Mouse (Mus musculus) embryonic facial prominence, embryonic 11.5 days (tissue): ENCODE measurements around the gene Olfr15. TPM values are rescaled to one million over a fixed set of nuclear protein-coding genes. Genes with fewer than 3 reads are reported as not detected.
"Not testable (repeated sequence)": the region's sequence is repeated elsewhere in the genome, so short reads cannot be mapped to it uniquely, and the experiment has no call there.

Source experiments
- ATAC-seq: fragments of 200-750 bp; cut with Nextera tagmentation; replicated peaks from 2 replicates; pipeline ENCODE4 v1.8.0; 2017; ENCODE audit warnings: low read depth; ENCODE audit not compliant: insufficient number of reproducible peaks, low FRiP score, low TSS enrichment
- DNase-seq: peaks from one replicate; pipeline ENCODE4 v3.0.0-alpha.2; 2015; ENCODE audit warnings: low spot score
- H3K27ac ChIP-seq: fragments of 300-500 bp; sonication (generic); replicated peaks from 2 replicates; pipeline ENCODE4 v1.5.1; 2014; ENCODE audit warnings: mild to moderate bottlenecking, low read depth, low read length, control low read depth
- H3K27me3 ChIP-seq: fragments of 300-500 bp; sonication (generic); 2 replicates; pipeline ENCODE4 v1.6.1; 2014; ENCODE audit warnings: mild to moderate bottlenecking, low read length, moderate library complexity, mixed read lengths; ENCODE audit not compliant: control insufficient read depth, insufficient read depth
- H3K36me3 ChIP-seq: fragments of 300-500 bp; sonication (generic); replicated peaks from 2 replicates; pipeline ENCODE4 v1.6.1; 2014; ENCODE audit warnings: low read depth, mild to moderate bottlenecking, low read length, moderate library complexity, mixed read lengths; ENCODE audit not compliant: control insufficient read depth, insufficient read depth
- H3K4me1 ChIP-seq: fragments of 300-500 bp; sonication (generic); 2 replicates; pipeline ENCODE4 v1.6.1; 2014; ENCODE audit warnings: low read length, mixed read lengths; ENCODE audit not compliant: control insufficient read depth, insufficient read depth
- H3K4me2 ChIP-seq: fragments of 300-500 bp; sonication (generic); 2 replicates; pipeline ENCODE4 v1.6.1; 2014; ENCODE audit warnings: low read depth, mild to moderate bottlenecking, control low read depth, low read length, moderate library complexity
- H3K4me3 ChIP-seq: fragments of 300-500 bp; sonication (generic); 2 replicates; pipeline ENCODE4 v1.5.1; 2014; ENCODE audit warnings: low read depth, low read length, control low read depth
- H3K9ac ChIP-seq: fragments of 300-500 bp; sonication (generic); replicated peaks from 2 replicates; pipeline ENCODE4 v1.6.1; 2014; ENCODE audit warnings: mild to moderate bottlenecking, control low read depth, low read length
- H3K9me3 ChIP-seq: fragments of 300-500 bp; sonication (generic); replicated peaks from 2 replicates; pipeline ENCODE4 v1.6.1; 2016; ENCODE audit warnings: mild to moderate bottlenecking, low read length, inconsistent platforms, mixed read lengths; ENCODE audit not compliant: control insufficient read depth
- WGBS: fragments of 180-500 bp; shearing (Covaris S2); extraction: QIAGEN DNeasy Blood & Tissue Kit; methylation state at CpG from one replicate; pipeline ENCODE4 v1.1.7; 2014; 5-methylcytosine and 5-hydroxymethylcytosine counted together
- polyA plus RNA-seq: library from polyadenylated mRNA; unstranded; fragments of >200 nt; fragmentation: Nextera tagmentation; extraction: Ambion mirVana; gene quantifications from 2 replicates; pipeline ENCODE4 v1.2.1, GENCODE M21; 2014

Olfr15 gene
- polyA plus RNA-seq, 1 experiment from 2014 or later, result 0.11 TPM

DNA sequence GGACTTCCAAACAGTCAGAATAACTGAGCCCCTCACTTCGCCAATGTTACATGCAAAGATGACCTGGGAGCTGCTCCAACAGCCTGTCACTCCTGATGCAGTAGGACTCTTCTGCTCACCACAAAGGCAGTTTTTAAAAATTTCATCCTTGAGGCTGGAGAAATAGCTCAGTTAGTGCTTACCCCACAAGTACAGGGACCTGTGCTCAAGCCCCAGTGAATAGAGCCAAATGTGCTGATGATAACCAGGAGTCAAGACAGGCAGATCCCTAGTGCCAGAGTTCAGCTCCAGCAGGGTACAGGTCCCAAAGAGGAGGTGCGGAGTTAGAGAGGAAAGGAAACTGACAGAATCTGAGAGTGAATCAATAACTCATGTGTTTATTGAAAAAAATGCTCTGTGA lies 4.8 kb downstream of the Olfr15 start:
- no peak for DNase-seq
- WGBS, result 83% methylated on average over 2 of the region's 2 CpGs
- H3K9me3 ChIP-seq, result no peaks in the 10 kb centered on the region
- no peak overlapping the region for H3K4me2 ChIP-seq
- H3K4me3 ChIP-seq, result no peak overlapping the region
- no peaks in the 10 kb centered on the region for H3K4me1 ChIP-seq
- H3K27ac ChIP-seq, result no peak overlapping the region
- H3K27me3 ChIP-seq, result no peaks in the 10 kb centered on the region
- no peak overlapping the region for H3K9ac ChIP-seq
- no peak for ATAC-seq
- no peaks in the 10 kb centered on the region for H3K36me3 ChIP-seq

DNA sequence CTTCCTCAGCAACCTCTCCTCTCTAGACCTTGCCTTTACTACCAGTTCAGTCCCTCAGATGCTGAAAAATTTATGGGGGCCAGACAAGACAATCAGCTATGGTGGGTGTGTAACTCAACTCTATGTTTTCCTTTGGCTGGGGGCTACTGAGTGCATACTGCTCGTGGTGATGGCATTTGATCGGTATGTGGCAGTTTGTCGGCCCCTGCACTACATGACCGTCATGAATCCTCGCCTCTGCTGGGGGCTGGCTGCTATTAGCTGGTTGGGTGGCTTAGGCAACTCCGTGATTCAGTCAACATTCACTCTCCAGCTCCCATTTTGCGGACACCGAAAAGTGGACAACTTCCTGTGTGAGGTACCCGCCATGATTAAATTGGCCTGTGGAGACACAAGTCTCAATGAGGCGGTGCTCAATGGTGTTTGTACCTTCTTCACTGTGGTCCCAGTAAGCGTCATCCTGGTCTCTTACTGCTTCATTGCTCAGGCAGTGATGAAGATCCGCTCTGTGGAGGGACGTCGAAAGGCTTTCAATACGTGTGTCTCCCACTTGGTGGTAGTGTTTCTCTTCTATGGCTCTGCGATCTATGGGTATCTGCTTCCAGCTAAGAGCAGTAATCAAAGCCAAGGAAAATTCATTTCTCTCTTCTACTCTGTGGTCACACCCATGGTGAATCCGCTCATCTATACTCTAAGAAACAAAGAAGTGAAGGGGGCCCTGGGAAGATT lies 8.6 kb downstream of the Olfr15 start:
- no peak overlapping the region for H3K9ac ChIP-seq
- WGBS, result 65% methylated on average over 17 of the region's 17 CpGs
- no peaks in the 10 kb centered on the region for H3K4me1 ChIP-seq
- no peak overlapping the region for H3K4me2 ChIP-seq
- DNase-seq, result peak; percentile 18
- no peaks in the 10 kb centered on the region for H3K36me3 ChIP-seq
- H3K27me3 ChIP-seq, result no peaks in the 10 kb centered on the region
- no peak overlapping the region for H3K27ac ChIP-seq
- no peak overlapping the region for H3K4me3 ChIP-seq
- no peak for ATAC-seq
- H3K9me3 ChIP-seq, result no peaks in the 10 kb centered on the region

- Histone ChIP-seq H3K9me3 (no peaks in the 10 kb centered on the region), H3K36me3 (no peaks in the 10 kb centered on the region), H3K27ac (no peak overlapping the region), H3K4me2 (no peak overlapping the region), H3K27me3 (no peaks in the 10 kb centered on the region), H3K4me1 (no peaks in the 10 kb centered on the region), H3K9ac (no peak overlapping the region), H3K4me3 (no peak overlapping the region)
- WGBS, result 31% methylated on average over 4 of the region's 4 CpGs
- DNase-seq (no peak), ATAC-seq (no peak)
These were observed 12.3 kb downstream of the Olfr15 start for GRCm38 (mm10) chr16:3842989-3843388.

DNA sequence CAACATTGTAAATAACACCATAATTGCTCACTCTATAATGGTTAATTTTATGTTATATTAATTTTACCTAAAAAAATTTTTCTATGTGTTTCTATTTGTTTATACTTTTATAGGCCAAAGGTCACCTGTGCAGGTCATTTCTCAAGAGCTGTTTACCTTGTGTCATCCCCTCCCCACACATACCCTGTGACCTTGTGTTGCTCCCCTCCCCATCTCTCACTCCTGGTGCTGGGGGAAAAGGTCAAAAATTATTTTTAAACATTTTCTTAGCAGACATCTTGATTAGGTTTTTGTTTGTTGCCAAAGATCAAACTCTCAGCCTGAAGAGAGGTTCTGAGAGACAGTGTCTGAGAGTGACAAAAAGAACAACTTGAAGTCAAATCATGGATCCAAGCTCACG lies 13.1 kb downstream of the Olfr15 start:
- ATAC-seq, result no peak
- Histone ChIP-seq H3K9ac (no peak overlapping the region), H3K27ac (no peak overlapping the region), H3K27me3 (no peaks in the 10 kb centered on the region), H3K4me1 (no peaks in the 10 kb centered on the region), H3K4me3 (no peak overlapping the region), H3K9me3 (no peaks in the 10 kb centered on the region), H3K4me2 (no peak overlapping the region), H3K36me3 (no peaks in the 10 kb centered on the region)
- WGBS, result 79% methylated on average over 1 of the region's 1 CpGs
- DNase-seq, result no peak

GRCm38 (mm10) chr16:3846711-3847518 lies 16.2 kb downstream of the Olfr15 start, which contains the start of gene Zfp174:
Gene Zfp174, plus strand, starts transcription at chr16:3847268.
- no peak within 1 kb of the TSS for H3K27ac ChIP-seq
- WGBS, result 3% methylated on average over 38 of the region's 38 CpGs
- H3K4me3 ChIP-seq, result peak within 1 kb of the TSS; percentile 64
- no peaks in the 10 kb centered on the region for H3K27me3 ChIP-seq
- H3K36me3 ChIP-seq, result no peaks in the 10 kb centered on the region
- DNase-seq, result peak; percentile 97
- H3K4me2 ChIP-seq, result peak within 1 kb of the TSS; percentile 65
- H3K9me3 ChIP-seq, result no peaks in the 10 kb centered on the region
- no peaks in the 10 kb centered on the region for H3K4me1 ChIP-seq
- peak; percentile 100 for ATAC-seq
- H3K9ac ChIP-seq, result peak within 1 kb of the TSS; percentile 72

DNA sequence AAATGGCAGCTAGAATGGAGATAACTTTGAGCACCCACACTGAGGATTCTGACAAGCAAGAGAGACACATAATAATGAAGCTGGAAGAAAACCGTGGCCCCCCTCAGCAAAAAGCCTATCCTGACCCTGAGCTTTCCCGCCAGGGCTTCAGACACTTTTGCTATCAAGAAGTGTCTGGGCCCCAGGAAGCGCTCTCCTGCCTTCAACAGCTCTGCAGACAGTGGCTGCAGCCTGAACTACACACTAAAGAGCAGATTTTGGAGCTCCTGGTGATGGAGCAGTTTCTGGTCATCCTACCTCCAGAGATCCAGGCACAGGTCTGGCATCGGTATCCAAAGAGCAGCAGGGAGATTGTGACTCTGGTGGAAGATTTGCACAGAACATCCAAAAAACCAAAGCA lies 17.2 kb downstream of the Olfr15 start:
- no peaks in the 10 kb centered on the region for H3K4me1 ChIP-seq
- H3K36me3 ChIP-seq, result no peaks in the 10 kb centered on the region
- peak overlapping the region; percentile 44 for H3K4me2 ChIP-seq
- no peak for ATAC-seq
- peak overlapping the region; percentile 64; the same call in 1 of the 2 replicates for H3K4me3 ChIP-seq
- no peak overlapping the region for H3K27ac ChIP-seq
- no peaks in the 10 kb centered on the region for H3K9me3 ChIP-seq
- no peaks in the 10 kb centered on the region for H3K27me3 ChIP-seq
- H3K9ac ChIP-seq, result peak overlapping the region; percentile 6; the same call in 1 of the 2 replicates
- 69% methylated on average over 4 of the region's 4 CpGs for WGBS
- no peak for DNase-seq

GRCm38 (mm10) chr16:3848416-3848815 lies 17.7 kb downstream of the Olfr15 start:
- 68% methylated on average over 3 of the region's 3 CpGs for WGBS
- no peak for ATAC-seq
- H3K36me3 ChIP-seq, result no peaks in the 10 kb centered on the region
- no peaks in the 10 kb centered on the region for H3K4me1 ChIP-seq
- no peak overlapping the region for H3K4me3 ChIP-seq
- no peaks in the 10 kb centered on the region for H3K27me3 ChIP-seq
- H3K9me3 ChIP-seq, result no peaks in the 10 kb centered on the region
- H3K27ac ChIP-seq, result no peak overlapping the region
- no peak overlapping the region for H3K9ac ChIP-seq
- H3K4me2 ChIP-seq, result no peak overlapping the region
- DNase-seq, result no peak

GRCm38 (mm10) chr16:3851301-3851700 lies 20.6 kb downstream of the Olfr15 start:
- H3K9ac ChIP-seq, H3K4me1 ChIP-seq, H3K27ac ChIP-seq, H3K4me2 ChIP-seq, H3K36me3 ChIP-seq, H3K27me3 ChIP-seq, ATAC-seq, H3K9me3 ChIP-seq, H3K4me3 ChIP-seq, DNase-seq: not testable (repeated sequence)
- WGBS, result 84% methylated on average over 13 of the region's 13 CpGs
